Mouse (Mus musculus) gastrocnemius, postnatal 4 days (tissue): Measurements from ENCODE around the gene Zic4. TPM values are rescaled to one million over a fixed set of nuclear protein-coding genes. Genes with fewer than 3 reads are reported as not detected.

ENCODE experiments used
- DNase-seq, 2 experiments: peaks; one replicate each; pipeline ENCODE4 v3.0.0; 2021 to 2022; ENCODE audit warnings: low spot score in 2 of 2, mixed read lengths in 2 of 2
- total RNA-seq, 2 experiments: library from RNA; stranded (reverse); gene quantifications; 2 replicates each; pipeline ENCODE4 v1.2.3; 2021

Gene Zic4
- total RNA-seq, 2 experiments from 2014 or later, result 0.73 to 0.78 TPM

GRCm38 (mm10) chr9:91395066-91395772 lies 33.0 kb downstream of the Zic4 start:
- no peak for DNase-seq

GRCm38 (mm10) chr9:91399976-91400375 lies 37.8 kb downstream of the Zic4 start:
- no peak for DNase-seq

GRCm38 (mm10) chr9:91400482-91401093 lies 38.4 kb downstream of the Zic4 start:
- DNase-seq, result no peak

GRCm38 (mm10) chr9:91401471-91401870 lies 39.3 kb downstream of the Zic4 start:
- DNase-seq, result no peak

GRCm38 (mm10) chr9:91404229-91404628 lies 42.0 kb downstream of the Zic4 start:
- no peak for DNase-seq

- DNase-seq, result no peak
Measured at GRCm38 (mm10) chr9:91404905-91405752, 42.9 kb downstream of the Zic4 start.

GRCm38 (mm10) chr9:91405753-91406178 lies 43.6 kb downstream of the Zic4 start:
- DNase-seq, result no peak

GRCm38 (mm10) chr9:91406258-91406763 lies 44.1 kb downstream of the Zic4 start:
- no peak for DNase-seq

- no peak for DNase-seq
Measured at GRCm38 (mm10) chr9:91409771-91410170, 47.6 kb downstream of the Zic4 start.

GRCm38 (mm10) chr9:91414007-91414661 lies 51.9 kb downstream of the Zic4 start:
- no peak for DNase-seq

- DNase-seq, result no peak
Measured at GRCm38 (mm10) chr9:91420441-91420840, 58.2 kb downstream of the Zic4 start.

Other genes with a start within 250 kb of the Zic4 start
- gene Zic1, start 3.4 kb downstream of the Zic4 start, total RNA-seq, result 1 to 10 TPM; 2.2 to 2.4 TPM